Mouse (Mus musculus) layer of hippocampus, adult 18-20 months (tissue): Measurements from ENCODE around the gene Slc41a2. TPM values are rescaled to one million over a fixed set of nuclear protein-coding genes. Genes with fewer than 3 reads are reported as not detected.
A peak's percentile ranks its signal among the peaks of the same experiment; 100 is the strongest.

ENCODE experiments used
- DNase-seq, 2 experiments: peaks; one replicate each; pipeline ENCODE4 v3.0.0; 2022; ENCODE audit warnings: low spot score in 2 of 2
- total RNA-seq, 2 experiments: library from RNA; stranded (reverse); gene quantifications; 2 replicates each; pipeline ENCODE4 v1.2.3; 2021

Slc41a2 gene
- total RNA-seq, 2 experiments from 2014 or later: 22.4 to 25.4 TPM

GRCm38 (mm10) chr10:83189071-83189470 is 148.6 kb downstream of the Slc41a2 start:
- no peak for DNase-seq

DNA sequence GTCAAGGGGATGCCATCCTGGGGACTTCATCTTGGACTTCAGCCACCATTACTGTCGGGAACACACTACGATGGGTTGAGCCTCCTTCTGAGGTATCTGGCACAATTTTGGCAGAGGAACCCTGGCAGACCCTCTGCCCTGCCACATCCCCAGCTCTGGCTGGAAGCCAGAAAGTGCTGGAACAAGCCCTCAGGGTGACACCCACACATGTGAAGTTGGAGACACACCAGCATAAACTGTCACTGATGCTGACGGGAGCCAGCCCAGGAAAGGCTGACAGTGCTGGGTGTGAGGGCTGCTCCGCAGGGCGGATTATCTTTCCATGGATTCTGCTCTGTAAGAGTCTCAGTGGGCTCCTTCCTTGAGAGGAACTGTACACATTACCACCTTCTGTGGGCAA is 150.7 kb downstream of the Slc41a2 start:
- DNase-seq: peak in 1 of 2 experiments; percentile 31

GRCm38 (mm10) chr10:83186167-83186566 is 151.5 kb downstream of the Slc41a2 start:
- DNase-seq: no peak

DNA sequence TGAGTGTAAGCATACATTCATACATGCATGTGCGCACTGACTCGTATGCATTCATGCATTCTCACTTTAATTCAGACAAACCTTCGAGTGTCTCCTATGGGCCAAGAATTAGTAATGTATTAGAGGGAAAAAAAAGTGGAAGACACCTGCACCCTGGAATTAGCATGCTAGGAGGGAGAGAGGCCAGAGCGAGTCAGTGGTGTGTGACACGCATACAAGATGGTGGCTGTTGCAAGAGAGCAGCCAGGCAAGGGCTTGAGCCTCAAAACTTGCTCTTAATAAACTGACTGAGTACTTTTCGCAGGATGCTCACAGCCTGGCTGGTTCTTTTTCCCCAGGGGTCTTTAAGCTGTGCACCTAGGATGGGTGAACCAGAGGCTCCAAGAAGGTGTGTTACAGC is 152.6 kb downstream of the Slc41a2 start:
- no peak for DNase-seq

DNA sequence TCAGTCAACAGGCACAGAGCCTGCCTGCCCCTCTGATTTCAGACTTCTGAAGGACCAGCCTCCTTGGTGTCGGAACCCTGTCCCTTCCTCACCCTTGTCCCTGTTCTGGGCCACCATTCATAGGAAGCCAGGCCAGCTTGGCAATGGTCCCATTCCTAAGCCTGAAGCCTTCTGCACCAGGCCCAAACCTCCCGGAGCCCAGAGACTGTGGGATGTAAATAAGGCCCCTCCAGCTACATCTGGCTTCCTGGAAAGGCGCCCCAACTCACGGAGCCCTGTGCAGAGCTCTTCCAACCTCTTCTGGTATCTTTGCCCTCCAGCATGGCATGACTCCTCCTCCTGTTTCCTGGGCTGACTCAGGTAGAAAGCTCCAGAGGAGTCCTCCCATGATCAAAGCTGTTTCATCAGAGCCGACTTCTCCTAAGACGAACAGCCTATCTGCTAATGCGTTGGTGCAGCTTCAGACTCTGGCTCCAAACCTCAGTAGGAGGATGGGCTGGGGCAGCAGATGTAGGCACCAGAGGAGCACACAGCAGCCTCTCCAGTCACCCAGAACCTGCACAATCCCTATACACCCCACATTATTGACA is 153.1 kb downstream of the Slc41a2 start:
- peak in 1 of 2 experiments; percentile 44 for DNase-seq

DNA sequence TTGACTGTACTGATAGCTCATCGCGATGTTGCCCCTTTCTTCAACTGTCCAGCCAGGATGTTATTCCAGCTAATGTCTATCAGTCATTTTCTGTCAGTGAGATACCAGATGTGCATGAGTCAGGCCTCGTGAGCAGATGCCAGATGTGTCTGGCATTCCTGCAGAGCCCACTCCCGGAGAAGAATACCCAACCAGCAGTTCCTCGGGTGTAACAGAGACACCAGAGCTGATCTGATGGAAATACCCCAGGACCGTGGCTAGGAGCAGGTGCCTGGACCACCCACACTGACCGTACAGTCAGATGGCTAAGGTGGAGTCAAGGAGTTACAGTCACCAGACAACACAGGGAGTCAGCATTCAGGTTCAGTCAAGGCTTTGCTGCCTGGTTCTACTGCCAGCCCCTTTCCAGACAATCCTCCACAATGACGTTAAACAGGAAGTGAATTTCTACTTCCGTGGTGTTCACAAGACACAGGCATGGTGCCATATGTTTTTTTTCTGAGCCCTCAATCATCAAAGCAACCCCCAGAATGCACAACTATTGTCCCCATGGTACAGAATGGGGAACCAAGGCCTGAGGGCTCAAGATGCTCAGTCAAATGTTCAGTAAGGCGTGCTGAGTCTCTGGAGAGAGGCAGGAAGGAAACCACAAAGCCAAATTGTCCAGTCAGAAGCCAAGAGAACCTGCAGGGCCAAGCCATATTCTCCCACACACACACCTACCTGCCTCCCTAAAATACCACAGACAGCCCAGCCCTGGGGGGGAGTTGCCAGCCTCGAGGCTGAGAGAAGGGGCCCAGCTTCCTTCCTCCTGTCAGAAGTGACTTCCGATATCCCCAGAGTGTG is 153.8 kb downstream of the Slc41a2 start:
- no peak for DNase-seq

DNA sequence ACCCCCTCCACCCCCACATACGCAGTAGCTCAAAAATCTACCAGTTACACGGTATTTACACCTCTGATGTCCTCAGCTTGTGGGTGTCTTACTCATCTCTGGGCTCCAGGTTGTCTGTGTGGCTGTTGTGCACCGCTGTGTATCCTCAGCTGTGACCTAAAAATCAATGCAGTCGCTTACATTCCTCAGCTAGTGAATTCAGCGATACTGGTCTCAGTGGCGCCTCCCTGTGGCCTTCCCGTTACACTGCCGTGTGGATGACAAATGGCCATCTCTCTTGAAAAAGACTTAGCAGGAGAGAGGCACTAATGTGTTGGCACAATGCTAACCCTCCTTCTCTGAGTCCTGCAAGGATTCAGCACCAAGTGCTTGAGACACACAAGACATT is 155.1 kb downstream of the Slc41a2 start:
- peak; percentile 47 to 82 for DNase-seq

DNA sequence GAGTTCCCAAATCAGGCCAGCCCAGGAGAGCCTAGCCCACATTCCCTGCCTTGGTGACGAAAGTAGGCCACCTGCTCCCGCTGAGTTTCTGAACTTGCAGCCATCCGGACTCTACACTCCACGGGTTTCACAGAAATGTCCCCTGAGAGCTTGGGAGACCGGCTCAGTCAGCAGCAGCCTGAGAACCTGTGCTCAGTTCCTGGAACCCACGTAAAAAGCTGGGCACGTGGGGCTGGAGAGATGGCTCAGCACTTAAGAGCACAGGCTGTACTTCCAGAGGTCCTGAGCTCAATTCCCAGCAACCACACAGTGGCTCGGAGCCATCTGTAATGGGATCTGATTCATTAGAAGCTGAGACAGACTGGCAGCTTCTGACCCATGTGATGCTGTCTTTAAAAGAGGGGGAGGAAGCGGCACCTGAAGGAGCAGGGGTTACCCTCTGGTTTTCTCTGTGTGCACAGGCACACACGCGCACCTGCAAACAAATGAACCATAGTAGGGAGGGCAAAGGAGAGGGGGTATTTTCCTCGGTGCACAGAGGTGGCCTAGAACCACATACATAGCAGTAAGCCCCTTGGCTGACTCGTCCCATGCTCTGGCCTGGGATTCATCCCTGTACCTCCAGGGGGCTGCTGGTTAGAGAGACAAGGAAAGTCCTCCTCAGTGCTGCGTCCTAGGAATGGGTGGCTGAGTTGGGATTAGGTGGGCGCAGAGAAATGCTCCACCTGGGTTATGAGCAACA is 155.7 kb downstream of the Slc41a2 start:
- peak in 1 of 2 experiments; percentile 63 for DNase-seq

Other genes with a start within 250 kb of the Slc41a2 start
- 1 to 10 TPM; 2.8 to 3.0 TPM for gene D10Wsu102e, start 22.3 kb upstream of the Slc41a2 start, total RNA-seq
- gene Aldh1l2, start 196.3 kb upstream of the Slc41a2 start, total RNA-seq: 1 to 10 TPM; 1.6 to 1.9 TPM
- gene Washc4, start 205.9 kb upstream of the Slc41a2 start, total RNA-seq: 10 to 100 TPM; 26.9 to 30.5 TPM